Mouse (Mus musculus) spleen, adult 2 months (tissue): ENCODE data around the gene Msgn1.

Experiments used
- CTCF ChIP-seq: fragments of 200-500 bp; IDR thresholded peaks from 2 replicates; pipeline ENCODE4 v1.5.1; 2011; ENCODE audit warnings: mild to moderate bottlenecking, inconsistent platforms; ENCODE audit not compliant: insufficient read depth, insufficient read length, insufficient replicate concordance; ENCODE audit errors: extremely low read depth
- POLR2A ChIP-seq: fragments of 200-500 bp; IDR thresholded peaks from 2 replicates; pipeline ENCODE4 v1.6.1; 2011; ENCODE audit warnings: low read depth, low read length, inconsistent platforms

DNA sequence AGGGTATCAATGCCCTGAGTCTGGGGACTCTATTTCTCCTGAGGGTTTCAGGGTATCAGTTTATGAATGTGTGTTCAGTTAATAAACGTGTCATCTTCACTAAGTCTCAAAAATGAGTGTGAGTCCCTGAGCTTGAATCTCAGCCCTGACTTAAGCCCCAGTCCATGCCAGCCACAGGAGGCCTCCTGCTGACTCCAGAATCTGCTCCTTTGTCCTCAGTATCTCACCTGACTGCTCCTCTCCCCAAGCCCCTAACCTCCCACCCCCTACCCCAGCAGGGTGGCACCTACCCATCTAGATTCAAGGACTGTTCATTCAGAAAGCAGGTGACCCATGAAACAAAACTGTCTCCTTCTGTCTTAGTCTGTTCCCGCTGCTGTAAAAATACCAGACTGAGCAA, 10.2 kb downstream of the Msgn1 start:
- TF ChIP-seq POLR2A (no peak), CTCF (no peak)
